Mouse (Mus musculus) megakaryocyte, embryonic 14.5 days (primary cell): ENCODE measurements around the gene Slc10a3.

Source experiments
- FLI1 ChIP-seq: IDR thresholded peaks from 2 replicates; pipeline ENCODE4 v1.6.1; 2012; ENCODE audit warnings: low read length, inconsistent platforms, mixed read lengths
- GATA1 ChIP-seq: IDR thresholded peaks from 3 replicates; pipeline ENCODE4 v1.6.1; 2012; ENCODE audit warnings: mixed read lengths, low read length, inconsistent platforms, borderline replicate concordance

DNA sequence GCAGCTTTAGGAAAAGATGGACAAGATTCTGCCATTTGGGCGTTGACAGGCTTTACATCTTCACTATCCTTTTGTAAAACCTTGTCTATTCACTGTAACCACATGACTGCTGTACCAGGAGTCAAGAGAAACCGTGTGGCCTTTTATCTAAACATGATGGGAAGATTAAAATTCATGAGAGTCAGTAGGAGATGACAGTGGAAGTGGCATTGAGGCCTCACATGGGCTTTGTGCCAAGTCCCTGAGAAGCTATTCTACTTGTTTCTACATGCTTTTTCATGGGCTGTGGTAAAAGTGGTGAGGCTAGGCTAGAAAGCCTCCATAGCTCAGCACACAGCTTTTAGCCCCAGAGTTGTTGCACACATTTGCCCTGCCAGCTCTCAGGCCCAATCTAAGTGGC lies 35.2 kb upstream of the Slc10a3 start:
- TF ChIP-seq GATA1 (no peak), FLI1 (no peak)
